Mouse (Mus musculus): ENCODE measurements around the gene Ckap4. TPM values are rescaled to one million over a fixed set of nuclear protein-coding genes. Genes with fewer than 3 reads are reported as not detected.

The Ckap4 gene
- total RNA-seq, 2 experiments from 2014 or later, result 34.0 to 51.7 TPM

Other genes with a start within 250 kb of the Ckap4 start
- gene Nuak1, start 93.5 kb downstream of the Ckap4 start, total RNA-seq (2021), result 10 to 100 TPM; 12.1 to 15.0 TPM
- 100 to 1,000 TPM in 1 of 2 experiments, 10 to 100 TPM in 1; 68.4 to 118 TPM for gene Tcp11l2, start 42.6 kb upstream of the Ckap4 start, total RNA-seq (2021)
- 10 to 100 TPM; 13.0 to 13.1 TPM for gene Polr3b, start 88.2 kb upstream of the Ckap4 start, total RNA-seq (2021)
- under 1 TPM in 1 of 2 experiments, not detected in 1; 0.06 TPM for gene Rfx4, start 222.0 kb upstream of the Ckap4 start, total RNA-seq (2021)